Mouse (Mus musculus) forebrain, postnatal 0 days (tissue): ENCODE data around the gene Pou2f1. TPM values are rescaled to one million over a fixed set of nuclear protein-coding genes. Genes with fewer than 3 reads are reported as not detected.

Source experiments
- ATAC-seq: fragments of 200-750 bp; cut with Nextera tagmentation; 2 replicates; pipeline ENCODE4 v1.8.0; 2017; ENCODE audit warnings: mild to moderate bottlenecking, moderate library complexity
- DNase-seq: peaks from one replicate; pipeline ENCODE4 v3.0.0-alpha.2; 2015
- H3K27ac ChIP-seq: fragments of 300-500 bp; sonication (generic); 2 replicates; pipeline ENCODE4 v1.5.1; 2014; ENCODE audit warnings: low read depth, mild to moderate bottlenecking, antibody characterized with exemption, low read length, moderate library complexity, mixed read lengths
- H3K27me3 ChIP-seq: fragments of 300-500 bp; sonication (generic); 2 replicates; pipeline ENCODE4 v1.6.1; 2014; ENCODE audit warnings: mild to moderate bottlenecking, low read length, mixed read lengths; ENCODE audit not compliant: insufficient read depth
- H3K36me3 ChIP-seq: fragments of 300-500 bp; sonication (generic); 2 replicates; pipeline ENCODE4 v1.6.1; 2014; ENCODE audit warnings: mild to moderate bottlenecking, moderate library complexity; ENCODE audit not compliant: insufficient read depth
- H3K4me1 ChIP-seq: fragments of 300-500 bp; sonication (generic); 2 replicates; pipeline ENCODE4 v1.6.1; 2014; ENCODE audit warnings: antibody characterized with exemption; ENCODE audit not compliant: insufficient read depth
- H3K4me2 ChIP-seq: fragments of 300-500 bp; sonication (generic); 2 replicates; pipeline ENCODE4 v1.6.1; 2014; ENCODE audit warnings: low read depth, mild to moderate bottlenecking, moderate library complexity
- H3K4me3 ChIP-seq: fragments of 300-500 bp; sonication (generic); 2 replicates; pipeline ENCODE4 v1.5.1; 2014; ENCODE audit warnings: low read depth, low read length, mixed read lengths
- H3K9ac ChIP-seq: fragments of 300-500 bp; sonication (generic); 2 replicates; pipeline ENCODE4 v1.6.1; 2014; ENCODE audit warnings: mild to moderate bottlenecking
- H3K9me3 ChIP-seq: fragments of 300-500 bp; sonication (generic); 2 replicates; pipeline ENCODE4 v1.6.1; 2016; ENCODE audit warnings: low read length
- CTCF ChIP-seq: sonication (generic); IDR thresholded peaks from 2 replicates; pipeline ENCODE4 v1.5.1; 2016; ENCODE audit warnings: antibody characterized with exemption, control low read depth, low read depth
- WGBS: fragments of 180-500 bp; shearing (Covaris S2); extraction: QIAGEN DNeasy Blood & Tissue Kit; methylation state at CpG from one replicate; pipeline ENCODE4 v1.1.7; 2014; 5-methylcytosine and 5-hydroxymethylcytosine counted together
- polyA plus RNA-seq: library from polyadenylated mRNA; unstranded; fragments of >200 nt; fragmentation: Nextera tagmentation; extraction: Ambion mirVana; gene quantifications from 2 replicates; pipeline ENCODE4 v1.2.1, GENCODE M21; 2015
- total RNA-seq: library from RNA; depleted of rRNA; stranded (reverse); fragments of >200 nt; gene quantifications from 2 replicates; pipeline ENCODE4 v1.2.3, GENCODE M21; 2014

The Pou2f1 gene
- total and polyA plus RNA-seq, 2 experiments from 2014 or later, result 16.7 to 22.2 TPM

GRCm38 (mm10) chr1:165948214-165948813, 54.2 kb downstream of the Pou2f1 start:
- Histone ChIP-seq H3K9ac (no peak overlapping the region), H3K27ac (no peak overlapping the region), H3K36me3 (no peaks in the 10 kb centered on the region), H3K9me3 (no peaks in the 10 kb centered on the region), H3K4me1 (no peaks in the 10 kb centered on the region), H3K4me2 (no peak overlapping the region), H3K27me3 (no peaks in the 10 kb centered on the region), H3K4me3 (no peak overlapping the region)
- TF ChIP-seq CTCF, result no peak
- WGBS, result 14% methylated on average over 2 of the region's 2 CpGs
- ATAC-seq (no peak; the same call in 1 of the 2 replicates), DNase-seq (no peak)

GRCm38 (mm10) chr1:165943270-165943669, 59.2 kb downstream of the Pou2f1 start:
- no peak for TF ChIP-seq CTCF
- no peak overlapping the region for H3K27ac ChIP-seq
- no peak overlapping the region for H3K9ac ChIP-seq
- H3K4me3 ChIP-seq, result no peak overlapping the region
- H3K9me3 ChIP-seq, result no peaks in the 10 kb centered on the region
- no peaks in the 10 kb centered on the region for H3K4me1 ChIP-seq
- 69% methylated on average over 1 of the region's 1 CpGs for WGBS
- DNase-seq, result peak; percentile 30
- H3K27me3 ChIP-seq, result no peaks in the 10 kb centered on the region
- no peak overlapping the region for H3K4me2 ChIP-seq
- H3K36me3 ChIP-seq, result no peaks in the 10 kb centered on the region
- peak; percentile 54 for ATAC-seq

DNA sequence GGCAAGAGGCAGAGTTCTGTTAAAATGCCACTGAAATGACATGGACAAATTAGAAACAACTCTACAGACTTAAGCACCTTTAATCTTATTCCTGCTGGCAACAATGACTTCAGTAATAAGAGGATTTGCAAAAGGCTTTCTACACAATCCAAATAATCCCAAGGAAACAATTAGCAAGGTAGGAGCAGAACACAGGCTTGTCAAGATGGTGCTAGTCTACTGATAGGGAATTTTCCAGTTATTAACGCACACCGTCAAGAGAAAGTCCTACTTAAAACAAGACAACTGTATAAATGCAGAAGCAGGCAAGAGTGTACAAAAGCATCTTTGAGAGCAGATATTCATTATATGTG, 67.0 kb downstream of the Pou2f1 start:
- no peak for TF ChIP-seq CTCF
- Histone ChIP-seq H3K4me1 (0 out of 2 replicates have a peak, but pooled peaks cover 4% of the 10 kb centered on the region), H3K9ac (no peak overlapping the region), H3K4me2 (peak overlapping the region; percentile 11), H3K4me3 (no peak overlapping the region), H3K27me3 (no peaks in the 10 kb centered on the region), H3K36me3 (no peaks in the 10 kb centered on the region), H3K9me3 (no peaks in the 10 kb centered on the region), H3K27ac (peak overlapping the region; percentile 82)
- WGBS, result 2% methylated on average over 2 of the region's 2 CpGs
- ATAC-seq, result no peak; the same call in 1 of the 2 replicates
- no peak for DNase-seq

GRCm38 (mm10) chr1:165934648-165935465, 67.6 kb downstream of the Pou2f1 start:
- 13% methylated on average over 7 of the region's 7 CpGs for WGBS
- H3K27ac ChIP-seq, result peak overlapping the region; percentile 82
- H3K36me3 ChIP-seq, result no peaks in the 10 kb centered on the region
- no peak for TF ChIP-seq CTCF
- peak; percentile 98 for ATAC-seq
- H3K4me2 ChIP-seq, result peak overlapping the region; percentile 46
- peak overlapping the region; percentile 38 for H3K4me3 ChIP-seq
- H3K9me3 ChIP-seq, result no peaks in the 10 kb centered on the region
- DNase-seq, result peak; percentile 85
- H3K9ac ChIP-seq, result peak overlapping the region; percentile 39; the same call in 1 of the 2 replicates
- 0 out of 2 replicates have a peak, but pooled peaks cover 4% of the 10 kb centered on the region for H3K4me1 ChIP-seq
- H3K27me3 ChIP-seq, result no peaks in the 10 kb centered on the region

DNA sequence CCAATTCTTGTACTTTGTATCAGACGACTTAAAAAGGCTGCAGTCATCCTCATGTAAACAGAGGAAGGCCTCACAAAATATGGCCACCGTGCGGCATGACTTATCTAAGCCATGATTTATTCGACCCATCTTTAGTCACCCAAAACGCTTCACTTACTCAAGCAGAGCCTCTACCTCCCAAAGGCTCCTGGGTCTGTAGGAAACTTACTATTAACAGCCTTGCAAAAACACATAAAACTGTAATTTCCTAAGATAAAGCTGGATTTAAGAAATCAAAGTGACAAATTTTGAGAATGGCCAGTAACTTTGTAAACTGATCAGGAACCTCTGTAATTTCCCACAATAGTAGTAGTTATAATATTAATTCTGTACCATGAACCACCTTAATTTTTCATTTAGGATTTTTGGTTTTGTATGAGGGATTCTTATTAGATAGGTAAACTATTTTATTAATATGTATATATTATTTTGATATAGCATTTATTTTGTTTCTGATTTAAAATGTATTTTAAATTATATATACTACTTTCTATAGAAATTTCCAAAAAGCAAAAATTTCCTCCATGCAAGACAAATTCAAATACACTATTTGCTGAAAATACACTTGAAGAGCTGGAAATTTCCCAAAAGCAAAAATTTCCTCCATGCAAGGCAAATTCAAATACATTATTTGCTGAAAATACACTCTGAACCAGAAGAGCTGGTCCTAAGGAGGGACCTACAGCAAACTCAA, 68.4 kb downstream of the Pou2f1 start:
- no peak for TF ChIP-seq CTCF
- 13% methylated on average over 5 of the region's 5 CpGs for WGBS
- Histone ChIP-seq H3K9ac (peak overlapping the region; percentile 39; the same call in 1 of the 2 replicates), H3K4me1 (0 out of 2 replicates have a peak, but pooled peaks cover 4% of the 10 kb centered on the region), H3K4me3 (peak overlapping the region; percentile 38), H3K36me3 (no peaks in the 10 kb centered on the region), H3K27me3 (no peaks in the 10 kb centered on the region), H3K4me2 (peak overlapping the region; percentile 46), H3K27ac (peak overlapping the region; percentile 82), H3K9me3 (no peaks in the 10 kb centered on the region)
- DNase-seq (no peak), ATAC-seq (no peak)

DNA sequence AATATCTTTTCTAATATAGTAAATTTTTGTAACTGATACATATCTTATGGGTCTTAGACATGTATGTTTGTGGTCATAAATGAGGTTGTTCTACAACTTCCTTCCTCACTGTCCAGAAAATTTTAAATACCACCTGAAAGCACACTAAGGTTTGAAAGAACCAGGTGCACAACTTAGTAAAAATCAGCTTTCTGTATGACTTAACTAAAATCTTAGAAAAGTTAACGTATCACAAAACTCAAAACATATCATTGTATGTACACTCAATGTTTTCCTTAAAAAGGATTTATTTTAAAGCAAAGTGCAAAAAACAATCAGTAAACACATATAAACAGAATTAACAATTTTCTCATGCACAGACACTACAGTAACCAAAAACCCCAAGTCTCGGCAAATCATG, 69.6 kb downstream of the Pou2f1 start:
- 48% methylated on average over 2 of the region's 2 CpGs for WGBS
- H3K4me3 ChIP-seq, result 0 out of 2 replicates have a peak overlapping the region, but pooled peaks have one; percentile 13
- no peak for ATAC-seq

More for the DNA sequence above, 69.6 kb downstream of the Pou2f1 start:
- no peak for DNase-seq
- no peak overlapping the region for H3K9ac ChIP-seq
- peak overlapping the region; percentile 27; the same call in 1 of the 2 replicates for H3K4me2 ChIP-seq
- H3K27me3 ChIP-seq, result no peaks in the 10 kb centered on the region
- H3K4me1 ChIP-seq, result 0 out of 2 replicates have a peak, but pooled peaks cover 4% of the 10 kb centered on the region
- no peaks in the 10 kb centered on the region for H3K36me3 ChIP-seq
- no peak for TF ChIP-seq CTCF
- H3K27ac ChIP-seq, result no peak overlapping the region
- no peaks in the 10 kb centered on the region for H3K9me3 ChIP-seq
